Mouse (Mus musculus) MEL (cell line): ENCODE data around the gene Xpot.

Experiments
- CHD2 ChIP-seq: IDR thresholded peaks from 2 replicates; pipeline ENCODE4 v1.6.1; 2011; ENCODE audit warnings: low read length, improper control_type of control experiment
- CTCF ChIP-seq, 3 experiments: IDR thresholded peaks in 2 of 3; conservative IDR thresholded peaks in 1 of 3; 2 replicates each; pipeline ENCODE4 v1.5.1; 2011 to 2012; ENCODE audit warnings: low read length in 3 of 3, low read depth in 2 of 3, mild to moderate bottlenecking in 2 of 3, improper control_type of control experiment in 1 of 3, inconsistent platforms in 1 of 3, mixed read lengths in 1 of 3, moderate library complexity in 1 of 3; ENCODE audit not compliant: control insufficient read depth in 1 of 3, insufficient read depth in 1 of 3, poor library complexity in 1 of 3, severe bottlenecking in 1 of 3
- ELF1 ChIP-seq: IDR thresholded peaks from 2 replicates; pipeline ENCODE4 v1.6.1; 2014; ENCODE audit warnings: low read depth, mild to moderate bottlenecking, inconsistent platforms, low read length, improper control_type of control experiment, moderate library complexity
- ETS1 ChIP-seq: IDR thresholded peaks from 2 replicates; pipeline ENCODE4 v1.6.1; 2012; ENCODE audit warnings: low read depth, mild to moderate bottlenecking, inconsistent platforms, low read length, improper control_type of control experiment, moderate library complexity
- GATA1 ChIP-seq: IDR thresholded peaks from 2 replicates; pipeline ENCODE4 v1.6.1; 2011; ENCODE audit warnings: low read depth, low read length, improper control_type of control experiment
- JUND ChIP-seq: IDR thresholded peaks from 2 replicates; pipeline ENCODE4 v1.6.1; 2011; ENCODE audit warnings: low read depth, mild to moderate bottlenecking, improper control_type of control experiment, low read length
- MXI1 ChIP-seq: IDR thresholded peaks from 2 replicates; pipeline ENCODE4 v1.6.1; 2011; ENCODE audit warnings: mild to moderate bottlenecking, low read depth, low read length, improper control_type of control experiment
- NELFE ChIP-seq: IDR thresholded peaks from 2 replicates; pipeline ENCODE4 v1.6.1; 2011; ENCODE audit warnings: low read depth, low read length, improper control_type of control experiment
- POLR2A ChIP-seq, 2 experiments: IDR thresholded peaks; 2 replicates each; pipeline ENCODE4 v1.6.1; 2011 to 2012; ENCODE audit warnings: low read length in 2 of 2, mild to moderate bottlenecking in 2 of 2, control low read depth in 1 of 2, improper control_type of control experiment in 1 of 2, low read depth in 1 of 2, moderate library complexity in 1 of 2; ENCODE audit not compliant: control insufficient read depth in 1 of 2, insufficient read depth in 1 of 2, poor library complexity in 1 of 2
- POLR2AphosphoS5 ChIP-seq: IDR thresholded peaks from 2 replicates; pipeline ENCODE4 v1.6.1; 2012; ENCODE audit warnings: low read depth, borderline replicate concordance, mild to moderate bottlenecking, inconsistent platforms, low read length, moderate library complexity, mixed read lengths
- RCOR1 ChIP-seq: IDR thresholded peaks from 2 replicates; pipeline ENCODE4 v1.6.1; 2012; ENCODE audit warnings: low read depth, mild to moderate bottlenecking, inconsistent platforms, low read length, improper control_type of control experiment
- SMC3 ChIP-seq: IDR thresholded peaks from 2 replicates; pipeline ENCODE4 v1.6.1; 2011; ENCODE audit warnings: low read depth, low read length, improper control_type of control experiment
- TBP ChIP-seq: IDR thresholded peaks from 2 replicates; pipeline ENCODE4 v1.8.0; 2011; ENCODE audit warnings: low read depth, low read length, improper control_type of control experiment
- ZNF384 ChIP-seq: IDR thresholded peaks from 2 replicates; pipeline ENCODE4 v1.6.1; 2012; ENCODE audit warnings: low read depth, mild to moderate bottlenecking, inconsistent platforms, low read length, improper control_type of control experiment

GRCm38 (mm10) chr10:121543577-121543976 lies 82.6 kb downstream of the Xpot start:
- TF ChIP-seq POLR2AphosphoS5 (no peak), CTCF (IDR thresholded peaks at IDR 0.05 in 2 of 3, conservative IDR thresholded peaks at IDR 0.05 in 1 of 3; ENCODE audit: control insufficient read depth in 1 of 3, insufficient read depth in 1 of 3, low read depth in 2 of 3, low read length in 3 of 3, poor library complexity in 1 of 3, severe bottlenecking in 1 of 3) (no peak), MXI1 (no peak), JUND (no peak), POLR2A (IDR thresholded peaks at IDR 0.05; ENCODE audit: control insufficient read depth in 1 of 2, insufficient read depth in 1 of 2, low read depth in 1 of 2, low read length in 2 of 2, poor library complexity in 1 of 2) (no peak), ETS1 (no peak), RCOR1 (no peak), SMC3 (no peak), TBP (no peak), GATA1 (no peak), CHD2 (no peak), ZNF384 (no peak), NELFE (no peak), ELF1 (no peak)
